Mouse (Mus musculus): ENCODE measurements around the gene Fam107b.
A peak's percentile ranks its signal among the peaks of the same experiment; 100 is the strongest.

Gene Fam107b

DNA sequence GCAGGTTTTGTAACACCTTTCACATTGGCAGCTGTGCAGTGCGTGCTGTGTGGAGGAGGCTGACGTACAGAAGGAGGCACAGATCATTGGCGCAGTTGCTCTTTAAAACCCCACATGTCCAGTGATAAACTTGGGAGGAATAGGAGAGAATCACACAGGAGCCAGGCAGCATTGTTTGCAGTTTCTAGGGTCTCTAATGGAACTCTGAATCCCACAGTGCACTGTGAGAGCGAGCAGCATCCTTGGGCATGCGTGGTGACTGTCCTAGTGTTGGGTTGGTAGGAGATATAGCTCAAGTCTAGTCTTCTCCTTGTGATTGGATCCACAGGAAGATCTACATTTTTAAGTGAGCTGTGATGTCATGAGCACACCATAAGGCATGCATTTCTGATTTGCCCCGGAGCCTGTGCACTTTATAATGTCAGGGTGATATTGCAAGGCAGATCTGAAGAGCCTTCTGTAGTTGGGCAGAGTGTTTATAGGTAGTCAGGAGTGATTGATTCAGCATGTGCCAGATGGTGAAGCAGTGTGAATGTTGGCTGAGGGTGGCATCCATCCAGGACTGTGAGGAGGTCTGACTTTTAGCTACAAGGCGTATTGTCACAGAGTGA is 169.2 kb downstream of the Fam107b start:
- DNase-seq (ENCODE audit: low spot score) = no peak

DNA sequence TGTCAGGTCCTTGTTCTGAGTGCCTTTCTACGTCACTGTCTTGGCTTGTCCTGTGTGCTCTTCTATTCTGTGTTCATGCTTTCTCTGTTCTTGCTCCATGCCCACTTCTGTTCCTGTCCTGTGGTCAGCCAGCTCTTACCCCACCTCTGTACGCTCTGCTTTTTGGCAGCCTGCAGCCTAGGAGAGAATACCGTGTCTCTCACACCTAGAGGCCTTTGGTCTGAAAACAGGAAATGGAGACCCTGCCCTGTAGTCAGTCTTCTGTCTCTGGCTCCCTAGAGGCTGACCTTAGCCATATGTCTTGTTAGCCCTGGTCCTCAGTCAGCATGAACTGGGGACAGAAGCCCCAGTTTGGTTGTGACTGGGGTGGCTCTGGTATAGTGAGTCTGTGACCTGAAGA is 170.0 kb downstream of the Fam107b start:
- DNase-seq (ENCODE audit: low spot score) = no peak

DNA sequence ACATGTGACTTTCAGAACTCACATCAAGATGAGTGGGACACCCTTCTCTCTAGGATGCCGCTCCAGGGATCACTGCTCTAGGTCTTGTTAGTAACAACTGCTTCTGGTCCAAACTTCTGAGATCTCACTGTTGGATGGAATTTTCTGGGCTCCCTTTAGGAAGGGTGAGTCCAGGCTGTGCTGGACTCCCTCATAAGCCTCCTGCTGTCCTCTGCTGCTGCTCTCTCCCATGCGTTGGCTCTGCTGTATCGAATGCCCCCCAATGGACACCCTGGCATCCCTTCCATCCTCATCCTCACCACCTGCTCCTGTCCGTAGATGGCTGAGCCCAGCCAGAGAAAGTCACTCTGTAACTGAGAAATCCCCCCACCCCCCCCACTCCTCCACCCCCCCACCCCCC is 170.4 kb downstream of the Fam107b start:
- no peak for DNase-seq (ENCODE audit: low spot score)

DNA sequence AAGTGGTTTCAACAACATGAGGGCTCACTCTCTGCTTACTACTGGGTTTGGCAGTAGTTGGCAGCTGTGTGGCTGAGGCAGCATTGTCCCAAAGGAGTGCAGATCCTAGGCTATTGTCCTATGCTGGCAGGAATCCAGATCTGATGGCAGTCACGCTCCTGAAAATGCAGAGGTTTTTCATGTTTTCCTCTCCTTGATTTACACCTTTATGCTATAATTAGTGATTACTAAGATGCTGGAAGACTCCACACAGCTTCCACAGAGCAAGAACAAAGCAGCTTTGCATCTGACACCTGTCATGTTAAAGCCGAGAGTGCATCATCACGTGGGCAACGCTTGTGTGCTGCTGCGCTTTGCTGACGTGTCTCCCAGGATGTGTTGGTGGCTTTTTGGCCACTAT is 172.2 kb downstream of the Fam107b start:
- DNase-seq (ENCODE audit: low spot score) = no peak

DNA sequence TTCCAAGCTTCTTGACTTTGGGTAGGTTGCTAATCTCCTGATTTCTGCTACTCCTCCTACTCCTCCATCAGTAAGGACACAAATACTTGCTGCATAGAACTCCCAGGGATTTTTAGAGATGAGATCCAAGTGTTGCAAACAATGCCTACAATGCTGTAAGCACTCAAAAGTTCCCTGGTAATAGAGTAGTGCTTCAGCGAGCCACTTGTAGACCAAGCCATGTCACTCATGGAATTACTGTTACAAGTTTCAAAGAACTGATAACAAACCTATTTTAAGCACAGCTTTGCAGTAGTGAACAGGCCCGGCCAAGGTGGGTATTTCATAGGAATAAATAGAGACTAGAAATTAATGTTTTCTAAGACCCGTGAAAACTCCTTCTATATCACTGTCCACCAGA is 174.8 kb downstream of the Fam107b start:
- no peak for DNase-seq (ENCODE audit: low spot score)

DNA sequence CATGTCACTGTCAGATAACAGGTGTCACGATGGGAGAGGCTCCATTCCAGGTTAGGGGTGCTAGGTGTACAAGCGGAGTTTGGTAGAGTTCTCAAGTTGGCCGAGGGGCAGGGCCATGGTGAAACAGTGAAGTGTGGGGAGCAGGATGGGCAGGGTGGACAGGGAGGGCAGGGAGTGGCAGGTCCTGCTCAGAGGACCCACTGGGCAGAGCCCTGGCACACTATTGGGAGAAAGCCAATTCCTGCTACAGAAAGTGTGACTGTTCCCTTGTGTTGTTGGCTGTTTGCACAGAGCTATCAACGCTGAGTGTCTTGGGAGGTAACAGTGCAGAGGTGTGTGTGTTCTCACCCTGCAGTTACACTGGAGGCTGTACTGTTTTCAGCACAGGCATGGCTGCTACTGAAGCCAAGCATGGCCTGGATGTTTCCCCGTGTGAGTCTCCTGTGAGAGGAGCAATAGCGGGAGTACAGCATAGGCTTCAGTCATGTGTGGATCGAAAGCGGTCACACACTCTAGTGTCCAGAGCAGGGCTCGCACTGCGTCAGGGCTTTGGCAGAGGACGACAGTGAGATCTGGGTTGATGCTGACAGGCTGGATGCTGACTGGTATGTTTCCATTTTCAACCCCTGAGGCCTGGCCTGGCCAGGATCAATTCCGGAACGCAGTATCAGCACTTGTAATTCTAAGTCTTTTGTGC is 175.8 kb downstream of the Fam107b start:
- DNase-seq (ENCODE audit: low spot score) = no peak

DNA sequence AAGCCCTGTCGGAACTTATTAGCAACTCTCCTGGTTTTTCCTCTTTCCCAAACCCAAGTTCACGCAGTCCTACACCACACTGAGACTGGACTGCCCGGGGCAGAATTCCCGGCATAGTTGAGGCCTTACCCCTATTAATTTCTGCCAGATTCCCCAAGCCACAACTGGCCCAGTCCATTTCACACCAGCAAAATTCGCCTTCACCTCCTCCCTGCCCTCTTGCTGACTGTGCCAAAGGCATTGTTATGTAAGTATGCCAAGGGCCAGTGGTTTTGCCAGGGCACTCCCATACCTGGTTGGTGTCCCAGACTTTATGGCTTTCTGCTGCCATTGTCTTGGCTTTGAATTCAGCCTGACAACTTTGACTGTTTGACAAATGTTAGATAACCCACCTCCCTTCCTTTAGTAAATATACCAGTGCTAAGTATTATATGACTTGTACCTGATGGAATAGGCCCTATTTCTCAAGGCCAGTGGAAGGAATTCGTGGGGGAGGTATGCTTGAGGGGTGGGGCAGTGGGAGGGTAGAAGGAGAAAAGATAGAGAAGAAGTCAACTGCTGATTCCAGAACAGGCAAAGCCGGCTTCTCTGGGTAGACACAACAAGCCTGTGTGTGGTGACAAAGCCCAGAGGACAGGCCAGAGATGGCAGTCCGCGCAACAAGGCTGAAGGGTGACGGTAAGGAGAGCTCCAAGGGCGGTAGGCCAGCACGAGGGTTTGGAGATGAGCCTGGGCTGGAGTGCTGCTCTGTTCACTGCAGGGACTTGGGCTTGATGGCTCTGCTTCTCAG is 178.6 kb downstream of the Fam107b start:
- peak; percentile 84 for DNase-seq (ENCODE audit: low spot score)

DNA sequence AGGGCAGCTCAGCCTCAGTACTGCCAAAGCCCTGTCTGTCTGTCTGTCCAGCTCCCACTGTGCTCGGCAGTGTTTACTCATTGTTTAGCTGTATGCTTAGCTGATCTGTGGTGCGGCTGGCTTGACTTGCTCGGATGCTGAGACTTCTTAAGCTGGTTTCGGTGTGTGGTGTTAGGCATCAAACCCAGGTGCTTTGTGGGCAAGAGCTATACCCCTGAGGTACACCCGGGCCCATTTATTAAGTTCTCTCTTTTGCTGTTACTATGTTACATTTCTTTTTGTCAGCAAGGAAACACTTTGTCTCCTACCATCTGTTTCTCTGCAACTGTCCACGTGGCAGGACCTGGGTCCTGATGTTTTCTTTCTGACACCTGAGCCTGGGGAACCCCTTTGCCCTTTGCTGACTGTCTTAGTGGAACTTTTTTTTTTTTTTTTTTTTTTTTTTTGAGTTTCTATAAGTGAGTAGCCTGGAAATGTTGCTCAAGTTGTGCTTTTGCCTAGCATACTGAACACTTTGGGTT is 179.3 kb downstream of the Fam107b start:
- no peak for DNase-seq (ENCODE audit: low spot score)

DNA sequence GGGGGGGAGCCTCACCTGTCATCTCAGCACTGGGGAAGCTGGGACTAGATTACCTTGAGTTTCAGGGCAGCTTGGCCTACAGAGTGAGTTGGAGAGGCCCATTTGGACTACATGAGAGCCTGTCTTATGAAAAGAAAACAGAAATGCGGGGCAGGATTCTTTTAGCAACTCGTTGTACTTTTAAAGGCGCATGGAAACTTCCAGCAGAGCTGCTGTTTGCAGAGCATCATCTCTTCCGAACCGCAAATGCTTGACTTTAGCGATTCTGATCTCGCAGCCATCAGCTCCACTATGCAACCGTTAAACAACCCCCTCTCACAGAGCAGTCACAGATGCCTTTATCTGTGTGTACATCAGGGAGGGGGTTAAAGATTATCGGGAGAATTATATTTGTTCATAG is 179.8 kb downstream of the Fam107b start:
- DNase-seq (ENCODE audit: low spot score) = no peak

DNA sequence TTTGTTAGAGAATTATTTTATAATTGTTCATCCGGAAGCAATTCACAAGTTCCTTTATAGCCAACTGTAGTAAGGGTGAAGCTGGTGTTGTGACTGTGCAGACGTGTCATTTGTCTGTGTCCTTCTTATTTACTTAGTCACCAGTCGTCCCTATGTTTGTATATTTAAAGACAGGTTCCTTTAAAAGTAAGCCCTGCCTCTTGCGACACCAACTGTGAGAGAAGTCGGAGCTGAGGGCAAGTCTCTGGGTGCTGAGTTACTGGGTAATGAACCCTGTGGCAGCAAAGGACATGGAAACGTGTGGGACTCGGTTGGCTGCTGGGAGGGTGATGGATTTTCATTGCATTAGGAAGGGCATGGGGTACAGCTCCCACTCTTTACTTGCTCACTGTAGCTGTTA is 182.1 kb downstream of the Fam107b start:
- DNase-seq (ENCODE audit: low spot score) = peak; percentile 64

DNA sequence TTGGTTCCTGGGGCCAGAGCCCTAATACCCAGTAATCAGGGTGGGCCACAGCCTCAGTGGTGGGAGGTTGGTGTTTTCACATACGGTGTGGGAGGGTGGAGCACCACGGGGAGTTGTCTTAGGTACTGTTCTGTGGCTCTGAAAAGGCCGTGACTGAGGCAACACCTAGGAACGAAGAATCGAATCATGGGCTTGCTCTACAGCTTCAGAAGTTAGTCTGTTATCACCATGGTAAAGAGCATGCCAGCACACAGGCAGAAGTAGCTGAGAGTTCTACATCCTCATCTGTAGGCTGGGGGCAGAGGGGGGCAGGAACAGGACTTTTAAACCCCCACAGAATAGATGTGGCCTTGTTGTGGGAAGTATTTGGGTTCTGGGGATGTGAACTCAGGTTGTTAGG is 182.6 kb downstream of the Fam107b start:
- no peak for DNase-seq (ENCODE audit: low spot score)

DNA sequence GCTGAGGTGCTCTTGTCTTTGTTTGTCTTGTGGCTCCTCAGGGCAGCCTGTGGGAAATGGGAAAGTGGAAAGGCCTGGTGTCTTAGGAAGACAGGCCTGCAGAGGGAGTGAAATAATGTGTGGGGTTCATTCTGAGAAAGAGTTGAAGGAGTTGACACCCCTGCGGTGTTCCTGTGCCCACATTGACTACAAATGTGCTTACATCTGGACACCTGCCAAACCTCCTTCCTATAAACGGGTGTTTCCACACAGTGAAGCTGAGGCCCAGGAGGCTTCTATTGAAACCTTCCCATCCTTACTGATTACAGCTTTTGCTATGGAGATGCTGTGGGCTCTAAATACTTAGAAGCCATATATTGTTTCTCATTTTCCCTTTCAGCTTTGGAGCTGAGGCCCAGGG is 183.5 kb downstream of the Fam107b start:
- DNase-seq (ENCODE audit: low spot score) = peak; percentile 34

DNA sequence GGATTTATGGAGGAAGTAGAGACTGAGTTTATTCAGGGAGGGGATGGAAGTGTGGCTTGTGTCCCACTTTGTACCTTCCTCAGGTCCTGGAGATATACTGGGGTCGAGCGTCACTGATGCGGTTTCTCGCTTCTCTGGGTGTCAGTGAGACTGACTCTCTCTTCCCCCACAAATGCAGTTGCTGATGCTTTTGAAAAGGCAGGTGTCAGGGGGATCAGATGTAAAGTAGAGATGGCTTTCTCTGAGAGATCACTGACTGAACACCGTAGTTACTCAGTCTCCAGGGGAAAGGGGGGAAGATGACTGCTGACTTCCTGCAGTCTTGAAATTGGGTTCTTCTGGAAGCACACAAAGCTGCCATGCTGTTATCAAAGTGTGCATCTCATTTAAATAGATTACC is 185.6 kb downstream of the Fam107b start:
- no peak for DNase-seq (ENCODE audit: low spot score)

DNA sequence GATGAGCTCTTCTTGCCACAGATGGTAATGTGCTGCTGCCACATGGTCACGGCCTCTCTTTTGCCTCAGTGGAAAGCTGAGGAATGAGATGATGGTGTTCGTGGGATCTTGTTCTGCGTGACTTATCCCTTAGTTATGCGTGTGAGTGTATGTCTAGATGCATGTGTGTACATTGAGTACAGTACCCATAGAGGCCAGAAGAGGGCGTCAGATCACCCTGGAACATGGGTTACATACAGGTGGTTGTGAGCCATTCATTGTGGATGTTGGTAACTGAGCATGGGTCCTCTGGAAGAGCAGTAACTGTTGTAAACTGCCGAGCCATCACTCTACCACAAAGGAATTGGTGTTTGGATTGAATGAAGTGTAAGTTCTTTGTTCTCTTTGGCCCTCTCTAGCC is 188.1 kb downstream of the Fam107b start:
- DNase-seq (ENCODE audit: low spot score) = no peak

DNA sequence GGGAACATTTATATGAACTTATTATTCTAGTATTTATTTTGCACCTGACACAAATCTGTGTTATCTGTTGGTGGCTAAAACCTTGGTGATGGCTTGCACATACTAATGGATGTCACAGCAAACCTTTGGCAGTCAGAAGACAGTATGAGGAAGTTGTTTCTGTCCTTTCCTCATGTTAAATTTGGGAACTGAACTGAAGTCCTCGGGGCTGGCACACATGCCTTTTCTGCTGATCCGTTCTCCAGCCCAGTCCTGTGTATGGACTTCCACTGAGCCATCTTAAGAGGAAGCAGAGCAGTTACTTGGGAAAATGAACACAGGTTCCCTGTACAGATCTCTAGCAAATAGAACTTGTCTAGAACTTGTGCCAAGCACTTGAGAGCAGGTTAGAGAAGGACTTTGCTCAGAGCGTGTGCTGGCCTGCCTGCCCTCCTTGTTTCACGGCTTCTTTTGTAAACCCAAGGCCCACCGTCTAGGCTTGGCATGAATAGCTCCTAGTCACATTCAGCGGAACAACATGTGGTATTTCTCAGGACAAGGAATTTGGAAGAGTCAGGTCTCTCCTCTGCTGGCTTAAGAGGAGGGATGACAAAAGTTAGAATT is 190.0 kb downstream of the Fam107b start:
- no peak for DNase-seq (ENCODE audit: low spot score)

DNA sequence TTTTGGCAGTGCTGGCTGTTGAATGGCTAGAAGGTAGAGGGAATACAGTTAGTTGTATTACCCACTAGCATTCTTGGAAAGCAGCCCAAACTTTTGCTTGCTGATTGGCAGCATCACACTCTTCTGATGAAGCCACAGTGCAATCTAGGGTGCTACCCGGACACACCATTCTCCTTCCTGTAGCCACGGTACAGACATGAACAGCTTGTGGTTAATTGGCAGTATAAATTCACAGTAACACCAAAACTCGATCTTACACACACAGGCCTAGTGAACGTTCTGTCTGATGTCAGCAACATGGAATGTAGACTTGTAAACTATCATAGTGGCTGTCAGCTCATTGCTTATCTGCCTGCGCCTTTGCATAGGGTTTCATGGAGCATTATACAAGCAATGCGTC is 193.8 kb downstream of the Fam107b start:
- peak; percentile 34 for DNase-seq (ENCODE audit: low spot score)

DNA sequence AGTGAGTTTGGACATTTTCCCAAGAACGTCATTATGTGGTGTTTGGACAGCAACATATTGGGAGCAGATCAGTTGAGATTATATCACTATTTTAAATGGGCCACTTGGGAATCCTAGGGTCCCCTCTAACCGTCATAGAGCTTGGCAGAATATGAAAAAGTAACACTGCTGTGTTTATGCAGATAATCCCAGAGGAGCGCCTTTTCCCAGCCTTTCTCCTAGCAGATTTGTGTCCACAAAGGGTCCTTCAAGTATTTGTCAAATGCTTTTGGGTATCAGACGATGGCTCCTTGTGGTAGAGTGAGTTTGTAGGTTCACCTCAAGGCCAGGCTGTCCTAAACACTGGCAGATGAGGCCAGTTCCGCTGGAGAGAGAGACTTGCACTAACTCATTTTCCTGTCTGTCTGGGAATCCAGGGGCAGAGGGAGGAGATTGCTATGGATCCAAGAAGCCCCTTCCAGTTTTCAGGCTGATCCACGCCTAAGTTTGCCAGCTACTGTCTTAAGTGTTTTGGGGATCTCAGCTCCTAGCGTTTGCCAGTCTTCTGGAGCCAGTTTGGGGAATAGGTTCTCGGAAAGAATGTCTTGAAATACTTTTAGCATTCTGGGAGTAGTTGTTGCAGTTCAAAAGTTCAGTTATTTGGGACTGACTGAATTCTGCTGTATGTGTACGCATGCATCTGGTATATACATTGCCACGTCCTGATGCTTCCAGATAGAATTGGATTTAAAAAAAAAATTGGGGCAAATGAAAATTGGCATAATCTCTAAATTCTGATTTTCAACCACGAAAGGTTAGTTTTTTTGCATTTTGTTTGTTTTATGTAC is 195.9 kb downstream of the Fam107b start:
- no peak for DNase-seq (ENCODE audit: low spot score)

DNA sequence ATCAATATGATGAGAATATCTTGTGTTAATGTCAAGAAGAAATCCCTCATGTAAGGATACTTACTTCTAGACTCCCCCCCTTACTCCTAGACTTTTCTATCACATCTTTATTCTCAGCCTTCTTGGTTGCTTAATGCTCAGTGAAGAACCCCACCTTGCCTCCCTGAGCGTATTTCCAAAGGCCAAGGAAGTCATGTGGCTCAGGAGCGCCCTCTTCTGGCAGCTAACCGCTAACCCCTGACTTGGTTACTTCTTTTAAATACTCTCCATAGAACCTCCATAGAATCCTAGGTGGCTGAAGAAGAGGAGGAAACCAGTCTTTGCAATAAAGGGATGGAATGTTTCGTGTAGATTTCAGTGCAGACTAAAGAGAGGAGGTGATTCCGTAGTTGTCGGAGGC is 199.0 kb downstream of the Fam107b start:
- peak; percentile 76 for DNase-seq (ENCODE audit: low spot score)

DNA sequence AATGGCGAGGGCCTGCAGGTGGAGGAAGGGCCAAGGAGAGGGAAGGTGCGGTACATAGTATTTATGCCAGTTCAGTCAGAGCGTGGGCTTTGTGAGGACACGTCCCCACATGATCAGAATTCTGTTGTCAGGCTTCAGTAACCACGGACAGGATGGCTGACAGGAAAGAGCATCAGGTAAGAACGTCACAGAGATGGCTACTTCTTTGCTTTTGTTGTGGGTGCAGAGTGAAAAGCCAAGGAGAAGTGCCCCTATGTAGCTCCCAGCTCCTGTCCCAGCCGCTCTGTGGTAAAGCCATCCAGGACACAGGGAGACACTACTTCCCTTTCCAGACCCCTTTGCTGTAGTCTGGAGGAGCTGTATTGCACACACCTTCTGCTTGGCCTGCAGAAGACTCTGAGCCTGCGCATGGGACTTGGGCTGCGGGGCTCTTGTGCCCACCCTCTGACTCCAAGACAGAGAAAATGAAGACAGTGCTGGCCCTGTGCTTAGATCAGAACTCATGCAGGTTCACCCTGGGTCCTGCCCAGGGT is 199.6 kb downstream of the Fam107b start:
- no peak for DNase-seq (ENCODE audit: low spot score)

DNA sequence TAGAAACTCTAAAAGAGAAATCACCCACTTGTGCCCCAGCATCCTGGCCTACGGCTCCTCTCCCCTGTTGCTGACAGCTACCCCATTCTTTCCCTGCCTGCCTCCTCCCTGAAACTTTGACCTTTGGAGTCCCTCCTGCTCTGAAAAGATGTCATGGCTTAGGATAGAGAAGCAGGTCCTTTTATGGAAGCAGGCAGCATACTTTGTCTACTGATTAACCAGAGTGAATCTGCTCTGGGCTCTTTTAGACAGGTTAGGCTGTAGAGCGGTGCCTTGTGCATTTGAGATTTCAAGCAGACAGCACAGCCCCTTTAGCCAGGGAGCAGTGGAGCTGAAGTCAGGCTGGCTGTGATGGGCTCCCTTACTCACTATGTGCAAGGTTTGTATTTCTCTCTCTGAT is 200.1 kb downstream of the Fam107b start:
- no peak for DNase-seq (ENCODE audit: low spot score)

DNA sequence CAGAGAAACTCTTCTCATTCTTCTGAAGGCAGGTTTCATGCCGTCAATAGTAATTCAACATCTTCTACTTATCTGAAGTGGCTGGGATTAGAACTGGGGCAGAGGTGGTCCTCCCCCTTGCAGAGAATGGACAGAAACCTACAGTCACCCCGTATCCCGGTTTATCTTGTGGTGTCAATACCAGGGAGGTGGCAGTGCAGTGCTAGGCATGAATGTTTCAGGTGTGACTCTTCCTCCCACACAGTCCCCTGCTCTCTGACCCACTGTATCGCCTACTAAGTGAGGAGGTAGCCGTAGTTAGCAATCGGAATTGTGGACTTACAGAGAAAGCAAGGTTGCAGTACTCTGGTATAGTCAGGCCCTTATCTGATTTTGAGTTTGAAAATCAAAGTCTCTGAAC is 201.2 kb downstream of the Fam107b start:
- no peak for DNase-seq (ENCODE audit: low spot score)

DNA sequence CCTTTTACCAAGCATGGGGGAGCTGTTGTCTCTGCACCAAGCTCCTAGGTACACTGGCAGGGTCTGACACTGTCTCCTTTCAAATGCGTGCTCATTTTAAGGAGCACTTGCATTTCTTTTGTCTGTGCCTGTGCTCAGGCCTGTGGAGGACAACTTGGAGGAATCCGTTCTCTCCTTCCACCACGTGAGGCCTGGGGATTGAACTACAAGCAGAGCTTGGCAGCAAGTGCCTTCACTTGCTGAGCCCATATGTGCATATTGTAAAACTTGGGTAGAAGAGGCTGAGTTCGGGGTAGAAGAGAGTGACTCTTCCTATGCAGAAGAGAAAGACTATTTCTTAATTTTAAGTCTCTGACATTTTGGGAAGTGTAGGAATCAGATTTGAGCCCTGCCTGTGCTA is 202.8 kb downstream of the Fam107b start:
- no peak for DNase-seq (ENCODE audit: low spot score)

All from adipocyte (in vitro differentiated cells).